Mouse (Mus musculus) effector memory CD4-positive, alpha-beta T cell, adult 7 months (primary cell): ENCODE results near the gene St13. TPM values are rescaled to one million over a fixed set of nuclear protein-coding genes. Genes with fewer than 3 reads are reported as not detected.

Source experiments
- polyA plus RNA-seq: library from polyadenylated mRNA; unstranded; fragments of 100-300 nt; shearing (Covaris generic); gene quantifications from one replicate; pipeline ENCODE4 v1.2.1, GENCODE M21; 2017

The St13 gene
- polyA plus RNA-seq = 89.3 TPM

GRCm38 (mm10) chr15:81399638-81400315 lies at the start of gene St13, which contains the start of gene Xpnpep3:
Gene St13 (minus strand): TSS chr15:81400077.
Gene Xpnpep3 (plus strand): TSS chr15:81400138.

DNA sequence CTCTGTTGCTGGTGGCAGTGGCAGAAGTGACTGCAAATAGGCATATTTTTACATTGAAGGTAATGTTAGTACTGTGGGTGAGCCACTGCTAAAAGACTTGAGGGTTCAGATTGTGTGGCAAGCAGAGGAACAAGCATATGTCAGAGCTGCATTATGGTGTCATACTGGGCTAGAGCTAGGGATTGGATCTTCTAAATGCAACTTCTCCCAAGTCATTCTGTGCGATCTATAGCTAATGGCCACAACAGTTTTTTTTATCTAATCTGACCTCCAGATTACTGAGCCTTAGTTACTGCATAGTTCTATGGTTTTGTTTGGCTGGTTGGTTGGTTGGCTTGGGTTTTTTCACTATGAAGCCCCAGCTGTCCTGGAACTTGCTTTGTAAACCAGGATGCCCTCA lies 8.3 kb upstream of the St13 start, which contains the start of gene Dnajb7:
TSS of gene Dnajb7 (minus strand) at position 101 of the 400 bp plus-strand sequence.

GRCm38 (mm10) chr15:81360345-81361021 lies 39.4 kb downstream of the St13 start, which contains the start of gene Slc25a17:
Gene Slc25a17 (minus strand): TSS chr15:81360812.

Other genes with a start within 250 kb of the St13 start
- 58.7 TPM for gene Mrtfa, start 209.3 kb downstream of the St13 start, polyA plus RNA-seq
- gene Mchr1, start 164.6 kb downstream of the St13 start, polyA plus RNA-seq = not detected
- gene Slc25a17, start 39.3 kb downstream of the St13 start, polyA plus RNA-seq = 50.6 TPM
- gene Xpnpep3, start 61 bp upstream of the St13 start, polyA plus RNA-seq = 5.9 TPM
- gene Dnajb7, start 8.2 kb upstream of the St13 start, polyA plus RNA-seq = 1.6 TPM
- gene Rbx1, start 66.2 kb upstream of the St13 start, polyA plus RNA-seq = 271 TPM
- gene Ep300, start 185.3 kb upstream of the St13 start, polyA plus RNA-seq = 34.3 TPM